Mouse (Mus musculus): ENCODE data around the gene Kcnj1. TPM values are rescaled to one million over a fixed set of nuclear protein-coding genes. Genes with fewer than 3 reads are reported as not detected.

Kcnj1 gene
- polyA plus RNA-seq, 1 experiment from 2014 or later: not detected

GRCm38 (mm10) chr9:32405191-32405925 lies 33.1 kb downstream of the Kcnj1 start:
- 47% methylated on average over 11 of the region's 11 CpGs for WGBS

GRCm38 (mm10) chr9:32408730-32409059 lies 36.4 kb downstream of the Kcnj1 start:
- Histone ChIP-seq H3K27me3 (ENCODE audit: low read depth, poor library complexity, severe bottlenecking) (peaks cover 73% of the 10 kb centered on the region), H3K4me3 (peak overlapping the region; percentile 56), H3K27ac (replicated peaks) (peak overlapping the region; percentile 86), H3K4me1 (peaks cover 22% of the 10 kb centered on the region), H3K9me3 (replicated peaks) (no peaks in the 10 kb centered on the region), H3K36me3 (no peaks in the 10 kb centered on the region)
- DNase-seq (ENCODE audit: low spot score): no peak
- 10% methylated on average over 8 of the region's 8 CpGs for WGBS

More at GRCm38 (mm10) chr9:32405191-32405925, 33.1 kb downstream of the Kcnj1 start:
- H3K27ac ChIP-seq (replicated peaks): no peak overlapping the region
- H3K4me3 ChIP-seq: no peak overlapping the region
- no peaks in the 10 kb centered on the region for H3K36me3 ChIP-seq
- H3K27me3 ChIP-seq (ENCODE audit: low read depth, poor library complexity, severe bottlenecking): peaks cover 47% of the 10 kb centered on the region
- peak; percentile 52 for DNase-seq (ENCODE audit: low spot score)
- H3K9me3 ChIP-seq (replicated peaks): no peaks in the 10 kb centered on the region
- peaks cover 22% of the 10 kb centered on the region for H3K4me1 ChIP-seq

- H3K4me3 ChIP-seq: peak overlapping the region; percentile 56
- under 1% methylated on average over 47 of the region's 47 CpGs for WGBS
- H3K36me3 ChIP-seq: no peaks in the 10 kb centered on the region
- DNase-seq (ENCODE audit: low spot score): peak; percentile 70
- H3K4me1 ChIP-seq: peaks cover 22% of the 10 kb centered on the region
- H3K27me3 ChIP-seq (ENCODE audit: low read depth, poor library complexity, severe bottlenecking): peaks cover 73% of the 10 kb centered on the region
- peak overlapping the region; percentile 86 for H3K27ac ChIP-seq (replicated peaks)
- no peaks in the 10 kb centered on the region for H3K9me3 ChIP-seq (replicated peaks)
Observed at GRCm38 (mm10) chr9:32409060-32409961, 37.0 kb downstream of the Kcnj1 start.

- no peak overlapping the region for H3K27ac ChIP-seq (replicated peaks)
- H3K36me3 ChIP-seq: no peaks in the 10 kb centered on the region
- H3K4me1 ChIP-seq: peaks cover 29% of the 10 kb centered on the region
- H3K4me3 ChIP-seq: no peak overlapping the region
- peaks cover 72% of the 10 kb centered on the region for H3K27me3 ChIP-seq (ENCODE audit: low read depth, poor library complexity, severe bottlenecking)
- no peak for DNase-seq (ENCODE audit: low spot score)
- 96% methylated on average over 5 of the region's 5 CpGs for WGBS
- no peaks in the 10 kb centered on the region for H3K9me3 ChIP-seq (replicated peaks)
Observed at GRCm38 (mm10) chr9:32410671-32411070, 38.4 kb downstream of the Kcnj1 start.

- Histone ChIP-seq H3K27ac (replicated peaks) (no peak overlapping the region), H3K4me1 (peaks cover 29% of the 10 kb centered on the region), H3K9me3 (replicated peaks) (no peaks in the 10 kb centered on the region), H3K27me3 (ENCODE audit: low read depth, poor library complexity, severe bottlenecking) (peaks cover 64% of the 10 kb centered on the region), H3K36me3 (no peaks in the 10 kb centered on the region), H3K4me3 (no peak overlapping the region)
- 94% methylated on average over 5 of the region's 5 CpGs for WGBS
- DNase-seq (ENCODE audit: low spot score): no peak
Observed at GRCm38 (mm10) chr9:32411507-32411906, 39.2 kb downstream of the Kcnj1 start.

- no peaks in the 10 kb centered on the region for H3K9me3 ChIP-seq (replicated peaks)
- WGBS: 78% methylated on average over 10 of the region's 10 CpGs
- H3K27me3 ChIP-seq (ENCODE audit: low read depth, poor library complexity, severe bottlenecking): peaks cover 49% of the 10 kb centered on the region
- DNase-seq (ENCODE audit: low spot score): no peak
- peaks cover 39% of the 10 kb centered on the region for H3K4me1 ChIP-seq
- no peak overlapping the region for H3K4me3 ChIP-seq
- H3K27ac ChIP-seq (replicated peaks): no peak overlapping the region
- H3K36me3 ChIP-seq: no peaks in the 10 kb centered on the region
Observed at GRCm38 (mm10) chr9:32412836-32413580, 40.7 kb downstream of the Kcnj1 start.

GRCm38 (mm10) chr9:32414956-32415355 lies 42.7 kb downstream of the Kcnj1 start:
- peaks cover 21% of the 10 kb centered on the region for H3K4me1 ChIP-seq
- no peaks in the 10 kb centered on the region for H3K9me3 ChIP-seq (replicated peaks)
- no peak overlapping the region for H3K27ac ChIP-seq (replicated peaks)
- H3K27me3 ChIP-seq (ENCODE audit: low read depth, poor library complexity, severe bottlenecking): peaks cover 31% of the 10 kb centered on the region
- 33% methylated on average over 1 of the region's 1 CpGs for WGBS
- H3K36me3 ChIP-seq: no peaks in the 10 kb centered on the region
- no peak for DNase-seq (ENCODE audit: low spot score)
- H3K4me3 ChIP-seq: no peak overlapping the region

- DNase-seq (ENCODE audit: low spot score): no peak
- no peaks in the 10 kb centered on the region for H3K9me3 ChIP-seq (replicated peaks)
- H3K36me3 ChIP-seq: no peaks in the 10 kb centered on the region
Observed at GRCm38 (mm10) chr9:32415952-32416351, 43.7 kb downstream of the Kcnj1 start.

GRCm38 (mm10) chr9:32417466-32418116 lies 45.3 kb downstream of the Kcnj1 start:
- H3K4me1 ChIP-seq: peaks cover 17% of the 10 kb centered on the region
- WGBS: 38% methylated on average over 8 of the region's 8 CpGs
- H3K9me3 ChIP-seq (replicated peaks): no peaks in the 10 kb centered on the region
- H3K36me3 ChIP-seq: no peaks in the 10 kb centered on the region
- peaks cover 6% of the 10 kb centered on the region for H3K27me3 ChIP-seq (ENCODE audit: low read depth, poor library complexity, severe bottlenecking)
- no peak for DNase-seq (ENCODE audit: low spot score)
- no peak overlapping the region for H3K27ac ChIP-seq (replicated peaks)
- H3K4me3 ChIP-seq: no peak overlapping the region

More at GRCm38 (mm10) chr9:32415952-32416351, 43.7 kb downstream of the Kcnj1 start:
- Histone ChIP-seq H3K4me3 (no peak overlapping the region), H3K4me1 (peaks cover 17% of the 10 kb centered on the region), H3K27ac (replicated peaks) (no peak overlapping the region), H3K27me3 (ENCODE audit: low read depth, poor library complexity, severe bottlenecking) (peaks cover 21% of the 10 kb centered on the region)
- WGBS: 83% methylated on average over 3 of the region's 3 CpGs

- no peaks in the 10 kb centered on the region for H3K36me3 ChIP-seq
- no peaks in the 10 kb centered on the region for H3K9me3 ChIP-seq (replicated peaks)
- peaks cover 9% of the 10 kb centered on the region for H3K4me1 ChIP-seq
- no peaks in the 10 kb centered on the region for H3K27me3 ChIP-seq (ENCODE audit: low read depth, poor library complexity, severe bottlenecking)
- no peak overlapping the region for H3K27ac ChIP-seq (replicated peaks)
- H3K4me3 ChIP-seq: no peak overlapping the region
- DNase-seq (ENCODE audit: low spot score): no peak
Observed at GRCm38 (mm10) chr9:32420711-32421110, 48.4 kb downstream of the Kcnj1 start.

GRCm38 (mm10) chr9:32425321-32425720 lies 53.0 kb downstream of the Kcnj1 start:
- WGBS: 81% methylated on average over 7 of the region's 7 CpGs
- no peak overlapping the region for H3K27ac ChIP-seq (replicated peaks)
- H3K36me3 ChIP-seq: no peaks in the 10 kb centered on the region

GRCm38 (mm10) chr9:32431061-32431460 lies 58.8 kb downstream of the Kcnj1 start:
- H3K27me3 ChIP-seq (ENCODE audit: low read depth, poor library complexity, severe bottlenecking): no peaks in the 10 kb centered on the region
- no peak for DNase-seq (ENCODE audit: low spot score)
- H3K4me3 ChIP-seq: no peak overlapping the region
- peaks cover 14% of the 10 kb centered on the region for H3K4me1 ChIP-seq
- no peak overlapping the region for H3K27ac ChIP-seq (replicated peaks)
- H3K36me3 ChIP-seq: no peaks in the 10 kb centered on the region
- WGBS: 90% methylated on average over 3 of the region's 3 CpGs
- no peaks in the 10 kb centered on the region for H3K9me3 ChIP-seq (replicated peaks)

More at GRCm38 (mm10) chr9:32425321-32425720, 53.0 kb downstream of the Kcnj1 start:
- no peaks in the 10 kb centered on the region for H3K4me1 ChIP-seq
- DNase-seq (ENCODE audit: low spot score): no peak
- no peaks in the 10 kb centered on the region for H3K9me3 ChIP-seq (replicated peaks)
- no peaks in the 10 kb centered on the region for H3K27me3 ChIP-seq (ENCODE audit: low read depth, poor library complexity, severe bottlenecking)
- no peak overlapping the region for H3K4me3 ChIP-seq
